Mouse (Mus musculus) brain, embryonic 14.5 days (tissue): Measurements from ENCODE around the gene Eif4b.

Experiments
- CTCF ChIP-seq: fragments of 200-500 bp; IDR thresholded peaks from 2 replicates; pipeline ENCODE4 v1.5.1; 2012; ENCODE audit warnings: inconsistent platforms, mild to moderate bottlenecking, moderate library complexity, borderline replicate concordance; ENCODE audit not compliant: insufficient read depth, insufficient read length; ENCODE audit errors: extremely low read depth
- POLR2A ChIP-seq: fragments of 200-500 bp; IDR thresholded peaks from 2 replicates; pipeline ENCODE4 v1.6.1; 2012; ENCODE audit warnings: mild to moderate bottlenecking, inconsistent platforms, borderline replicate concordance; ENCODE audit not compliant: poor library complexity, insufficient read depth, insufficient read length, severe bottlenecking; ENCODE audit errors: extremely low read depth

DNA sequence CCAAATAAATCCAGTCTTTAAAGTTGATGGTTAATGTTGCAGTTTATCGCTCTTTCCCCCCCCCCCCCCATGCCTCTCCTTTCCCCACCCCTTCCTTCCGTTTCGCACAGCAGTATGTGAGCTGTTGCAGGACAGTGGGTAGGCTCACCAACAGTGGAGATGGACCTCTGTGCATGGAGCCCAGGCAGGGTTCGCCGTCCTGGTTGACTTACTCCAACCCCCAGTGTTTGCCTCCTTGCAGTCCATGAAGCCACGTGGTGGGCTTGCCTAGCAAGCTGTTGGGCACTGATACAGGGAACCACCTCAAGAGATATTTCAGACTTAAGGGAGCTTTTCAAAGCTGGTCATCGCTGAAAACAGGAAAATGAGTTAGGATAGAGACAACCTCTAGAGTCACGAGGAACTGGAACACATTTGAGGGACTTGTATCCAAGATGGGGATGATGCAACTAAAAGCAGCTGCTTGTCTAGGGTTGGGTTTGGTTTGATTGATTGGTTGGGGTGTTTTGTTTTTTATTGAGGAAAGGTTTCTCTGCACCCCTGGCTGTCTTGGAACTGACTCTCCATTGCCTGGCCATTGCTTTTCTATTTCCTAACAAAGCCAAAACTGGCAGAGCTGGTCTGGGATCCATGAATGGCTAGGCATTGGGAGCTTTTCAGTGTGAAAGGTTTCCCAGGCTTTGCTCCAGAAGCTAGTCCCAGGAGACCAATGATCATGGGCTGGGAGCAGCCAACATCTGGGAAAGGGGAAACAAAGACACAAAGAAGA, 23.8 kb downstream of the Eif4b start:
- TF ChIP-seq POLR2A (no peak), CTCF (no peak)
